Mouse (Mus musculus) layer of hippocampus, adult 8-10 months (tissue): ENCODE measurements around the gene Lrrc7. TPM values are rescaled to one million over a fixed set of nuclear protein-coding genes. Genes with fewer than 3 reads are reported as not detected.
A peak's percentile ranks its signal among the peaks of the same experiment; 100 is the strongest.

ENCODE experiments used
- DNase-seq, 2 experiments: peaks; one replicate each; pipeline ENCODE4 v3.0.0; 2022; ENCODE audit warnings: low spot score in 2 of 2
- total RNA-seq, 4 experiments: library from RNA; stranded (reverse); gene quantifications; 2 replicates each; pipeline ENCODE4 v1.2.4; 2022

Gene Lrrc7
- total RNA-seq = 100 to 1,000 TPM in 3 of 4 experiments, 10 to 100 TPM in 1; 96.6 to 121 (median 109) TPM

- peak; percentile 65 to 77 for DNase-seq
These were observed at the start of gene Lrrc7 for GRCm38 (mm10) chr3:158561987-158562360. TSS of gene Lrrc7 (minus strand) at chr3:158562221.

- no peak for DNase-seq
These were observed 45.0 kb upstream of the Lrrc7 start for GRCm38 (mm10) chr3:158607065-158607464.

- DNase-seq = no peak
These were observed 43.3 kb upstream of the Lrrc7 start for GRCm38 (mm10) chr3:158605274-158605673.

GRCm38 (mm10) chr3:158561256-158561986, 600 bp downstream of the Lrrc7 start:
- DNase-seq = peak; percentile 29 to 45

- DNase-seq = peak in 1 of 2 experiments; percentile 25
These were observed 1.1 kb downstream of the Lrrc7 start for GRCm38 (mm10) chr3:158560891-158561255.

- DNase-seq = peak; percentile 66 to 69
These were observed 2.0 kb downstream of the Lrrc7 start for GRCm38 (mm10) chr3:158559691-158560650.

GRCm38 (mm10) chr3:158559131-158559658, 2.8 kb downstream of the Lrrc7 start:
- DNase-seq = no peak

- DNase-seq = peak in 1 of 2 experiments; percentile 44
These were observed 3.4 kb downstream of the Lrrc7 start for GRCm38 (mm10) chr3:158558631-158559030.

- DNase-seq = no peak
These were observed 7.7 kb downstream of the Lrrc7 start for GRCm38 (mm10) chr3:158554280-158554679.

GRCm38 (mm10) chr3:158552105-158552504, 9.9 kb downstream of the Lrrc7 start:
- peak; percentile 65 to 75 for DNase-seq

GRCm38 (mm10) chr3:158543481-158543880, 18.5 kb downstream of the Lrrc7 start:
- DNase-seq = no peak

GRCm38 (mm10) chr3:158532859-158533258, 29.2 kb downstream of the Lrrc7 start:
- no peak for DNase-seq

- DNase-seq = no peak
These were observed 33.5 kb downstream of the Lrrc7 start for GRCm38 (mm10) chr3:158528471-158528870.

- DNase-seq = no peak
These were observed 68.3 kb downstream of the Lrrc7 start for GRCm38 (mm10) chr3:158493730-158494129.

GRCm38 (mm10) chr3:158479677-158480076, 82.3 kb downstream of the Lrrc7 start:
- DNase-seq = no peak

GRCm38 (mm10) chr3:158400600-158400999, 161.4 kb downstream of the Lrrc7 start:
- no peak for DNase-seq

GRCm38 (mm10) chr3:158391534-158391933, 170.5 kb downstream of the Lrrc7 start:
- DNase-seq = no peak

- DNase-seq = no peak
These were observed 174.0 kb downstream of the Lrrc7 start for GRCm38 (mm10) chr3:158388076-158388454.

GRCm38 (mm10) chr3:158387413-158388075, 174.5 kb downstream of the Lrrc7 start:
- DNase-seq = no peak

GRCm38 (mm10) chr3:158386848-158387247, 175.2 kb downstream of the Lrrc7 start:
- no peak for DNase-seq

GRCm38 (mm10) chr3:158375885-158376284, 186.1 kb downstream of the Lrrc7 start:
- DNase-seq = no peak
